Mouse (Mus musculus) colon, adult 2 months (tissue): Measurements from ENCODE around the gene Scn3a. TPM values are rescaled to one million over a fixed set of nuclear protein-coding genes. Genes with fewer than 3 reads are reported as not detected.

Experiments
- polyA plus RNA-seq: library from polyadenylated mRNA; depleted of rRNA; stranded (reverse); fragments of >200 nt; gene quantifications from 2 replicates; pipeline ENCODE4 v1.2.3, GENCODE M21; 2012; rRNA removed

Gene Scn3a
- polyA plus RNA-seq, result 0.41 and 0.44 TPM in 2 replicates

GRCm38 (mm10) chr2:65566793-65567787 is at the start of gene Scn3a:
Gene Scn3a (minus strand): TSS chr2:65567627.

Other genes with a start within 250 kb of the Scn3a start
- gene Slc38a11, start 203.6 kb downstream of the Scn3a start, polyA plus RNA-seq, result 1.4 and 1.5 TPM in 2 replicates
- gene Scn2a, start 53.1 kb upstream of the Scn3a start, polyA plus RNA-seq, result 0.12 and 0.15 TPM in 2 replicates